Mouse (Mus musculus) hindlimb bud, embryonic 11.5 days (tissue): Measurements from ENCODE around the gene Scn5a.

Experiments used
- DNase-seq: peaks from one replicate; pipeline ENCODE4 v3.0.0-alpha.2; 2012; ENCODE audit warnings: low read depth, low spot score; ENCODE audit errors: extremely low spot score

The Scn5a gene

GRCm38 (mm10) chr9:119578636-119579438, at the start of gene Scn5a:
Gene Scn5a, minus strand, starts transcription at chr9:119579016.
- no peak for DNase-seq

DNA sequence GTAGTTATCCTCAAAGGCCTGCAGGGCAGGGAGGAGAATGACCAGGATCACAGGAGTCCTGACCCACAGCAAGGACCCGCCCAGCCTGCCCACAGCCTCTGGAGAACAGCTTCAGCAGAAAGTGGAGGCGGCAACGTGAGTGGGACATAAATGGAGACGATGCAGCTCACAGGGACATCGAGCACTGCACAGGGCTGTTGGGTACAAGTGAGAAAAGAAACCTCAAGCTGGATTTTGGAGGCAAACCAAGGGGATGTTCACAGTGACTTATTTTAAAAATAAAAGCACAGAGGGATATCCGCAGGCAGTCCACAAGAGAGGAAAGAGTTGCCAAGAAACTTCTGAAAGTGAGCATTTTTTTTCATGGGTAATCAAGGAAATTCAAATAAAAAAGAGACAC, 48.4 kb upstream of the Scn5a start:
- no peak for DNase-seq

DNA sequence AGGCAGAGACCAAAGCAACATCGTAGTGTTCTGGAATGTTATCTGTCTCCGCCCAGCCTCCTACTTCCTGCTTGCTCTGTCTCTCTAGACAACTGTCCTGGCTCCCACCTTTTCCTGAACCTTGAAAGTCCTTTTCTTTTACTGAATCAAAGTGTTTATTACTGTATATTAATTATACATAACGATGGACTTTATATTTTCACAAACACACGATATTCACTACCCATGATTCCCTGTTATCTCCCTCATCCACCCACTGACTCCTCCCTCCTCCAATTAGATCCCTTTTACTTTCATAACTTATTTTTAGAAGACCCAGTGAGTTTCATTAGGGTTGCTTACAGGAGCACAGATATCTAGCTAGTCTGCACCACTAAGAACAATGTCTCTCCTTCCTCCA, 45.3 kb upstream of the Scn5a start:
- no peak for DNase-seq

- no peak for DNase-seq
These were observed 36.0 kb upstream of the Scn5a start for GRCm38 (mm10) chr9:119614798-119615197.

DNA sequence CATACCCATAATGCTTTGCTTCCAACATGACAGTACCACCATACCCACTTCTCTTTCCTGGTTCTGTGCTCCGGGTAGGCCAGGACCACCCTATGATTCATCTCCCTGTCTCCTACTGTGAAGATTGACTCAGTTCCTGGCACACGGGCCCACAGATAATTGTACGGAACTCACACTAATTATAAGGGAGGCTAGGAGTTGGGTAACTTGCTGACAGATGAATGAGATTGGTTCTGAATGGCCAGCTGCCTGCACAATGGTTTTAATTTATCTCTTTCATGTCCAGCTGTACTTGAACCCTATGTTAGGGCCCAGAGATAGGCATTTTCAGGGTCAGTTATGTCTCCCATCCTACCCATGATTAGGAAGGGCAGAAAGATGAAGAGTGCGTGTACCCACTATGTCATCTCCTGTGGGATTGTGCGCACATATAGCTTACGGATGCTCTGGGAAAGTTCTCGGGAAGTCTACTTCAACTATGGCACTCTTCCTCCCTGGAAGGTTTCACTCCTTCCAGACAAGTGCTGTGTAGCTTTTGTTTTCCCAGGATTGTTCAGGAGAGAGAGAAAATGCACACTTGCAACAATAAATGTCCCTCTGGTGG, 31.8 kb upstream of the Scn5a start:
- no peak for DNase-seq

- DNase-seq, result no peak
These were observed 28.1 kb upstream of the Scn5a start for GRCm38 (mm10) chr9:119606906-119607305.

GRCm38 (mm10) chr9:119604607-119605006, 25.8 kb upstream of the Scn5a start:
- DNase-seq, result no peak

DNA sequence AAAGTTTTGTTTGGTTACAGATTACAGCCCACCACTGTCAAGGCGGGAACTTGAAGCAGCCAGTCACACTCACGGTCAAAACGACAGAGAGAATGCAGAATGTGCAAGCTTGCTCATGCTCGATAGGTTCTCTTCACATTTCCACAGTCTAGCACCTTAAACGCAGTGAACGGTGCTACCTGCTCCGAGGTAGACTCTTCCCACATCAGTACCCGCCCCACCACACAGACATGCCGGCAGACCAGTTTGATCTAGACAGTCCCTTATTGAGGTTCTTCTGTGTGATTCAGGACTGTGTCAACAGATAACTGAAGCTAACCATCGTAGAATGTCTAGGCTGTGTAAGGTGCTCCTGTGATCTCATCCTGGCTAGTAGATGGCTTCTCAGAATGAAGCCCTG, 19.7 kb upstream of the Scn5a start:
- DNase-seq, result no peak

DNA sequence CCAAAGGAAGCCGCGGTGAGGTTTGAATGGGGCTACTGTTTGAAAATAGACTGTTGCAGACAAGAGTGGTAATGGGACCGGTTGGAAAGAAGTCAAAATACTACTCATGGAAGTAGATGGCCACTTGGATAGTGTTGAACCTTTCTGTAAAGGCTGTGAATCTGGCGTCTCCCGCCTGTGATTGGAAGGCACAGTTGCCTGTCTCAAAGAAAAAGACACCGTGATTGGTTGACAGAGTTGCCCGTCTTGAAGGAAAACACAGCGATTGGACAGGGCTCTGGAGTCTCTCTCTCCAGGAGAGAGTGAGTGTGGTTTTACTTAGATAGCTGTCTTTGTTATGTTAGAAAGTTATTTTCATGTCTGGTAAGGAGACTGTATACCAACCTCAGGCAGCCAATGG, 18.5 kb upstream of the Scn5a start:
- DNase-seq, result no peak

DNA sequence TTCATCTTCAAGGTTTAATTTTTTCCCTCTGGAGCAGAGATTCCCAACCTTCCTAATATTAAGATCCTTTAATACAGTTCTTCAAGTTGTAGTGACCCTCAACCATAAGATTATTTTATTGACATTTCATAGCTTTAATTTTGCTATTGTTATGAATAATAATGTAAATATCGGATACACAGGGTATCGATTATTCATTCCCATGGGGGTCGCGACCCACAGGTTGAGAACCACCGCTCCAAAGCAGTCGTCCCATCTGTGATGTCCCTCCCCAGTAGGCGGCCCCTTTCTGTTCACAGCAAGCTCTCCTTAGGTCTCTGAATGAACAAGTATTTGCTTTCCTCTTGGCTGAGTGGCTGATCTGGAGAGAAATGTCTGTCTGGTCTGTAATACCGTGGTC, 10.8 kb upstream of the Scn5a start:
- no peak for DNase-seq

GRCm38 (mm10) chr9:119588763-119589449, 10.1 kb upstream of the Scn5a start:
- no peak for DNase-seq

DNA sequence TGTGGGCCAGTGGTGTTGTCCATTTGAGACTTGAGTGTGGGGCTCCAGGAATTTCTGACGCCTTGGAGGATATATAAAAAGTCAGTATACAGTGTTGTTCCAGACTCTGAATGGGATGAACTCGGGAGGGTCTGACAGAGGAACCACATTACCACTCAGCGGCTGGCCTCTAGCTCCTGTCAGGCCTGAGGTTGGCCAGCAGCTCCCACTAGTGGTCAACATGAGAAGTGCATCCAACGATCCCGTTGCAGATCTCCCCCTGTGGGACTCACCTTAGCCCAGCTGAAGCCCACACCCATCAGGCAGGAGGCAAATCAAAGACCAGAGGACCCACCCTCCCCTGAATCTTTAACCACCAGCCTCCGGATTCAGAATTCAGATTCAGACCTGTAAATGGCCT, 1.9 kb upstream of the Scn5a start:
- DNase-seq, result peak; percentile 46

DNA sequence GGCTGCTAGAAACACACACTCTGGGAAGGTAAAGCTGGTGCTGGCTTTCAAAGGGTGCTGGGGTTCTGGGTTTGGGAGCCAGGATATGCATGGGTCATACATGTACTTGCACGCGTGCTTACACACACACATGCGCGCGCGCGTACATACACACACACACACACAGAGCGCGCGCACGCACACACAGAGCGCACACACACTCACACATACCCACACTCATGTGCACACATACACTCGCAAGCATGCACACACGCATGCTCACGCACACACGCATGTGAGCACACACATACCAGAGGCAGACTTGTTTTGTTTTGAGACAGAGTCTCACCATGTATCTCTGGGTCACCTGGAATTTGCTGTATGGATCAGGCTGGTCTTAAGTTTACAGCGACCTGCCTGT, 1.4 kb upstream of the Scn5a start:
- no peak for DNase-seq

GRCm38 (mm10) chr9:119578311-119578635, 543 bp downstream of the Scn5a start:
- no peak for DNase-seq

GRCm38 (mm10) chr9:119576977-119577376, 1.8 kb downstream of the Scn5a start:
- DNase-seq, result no peak

DNA sequence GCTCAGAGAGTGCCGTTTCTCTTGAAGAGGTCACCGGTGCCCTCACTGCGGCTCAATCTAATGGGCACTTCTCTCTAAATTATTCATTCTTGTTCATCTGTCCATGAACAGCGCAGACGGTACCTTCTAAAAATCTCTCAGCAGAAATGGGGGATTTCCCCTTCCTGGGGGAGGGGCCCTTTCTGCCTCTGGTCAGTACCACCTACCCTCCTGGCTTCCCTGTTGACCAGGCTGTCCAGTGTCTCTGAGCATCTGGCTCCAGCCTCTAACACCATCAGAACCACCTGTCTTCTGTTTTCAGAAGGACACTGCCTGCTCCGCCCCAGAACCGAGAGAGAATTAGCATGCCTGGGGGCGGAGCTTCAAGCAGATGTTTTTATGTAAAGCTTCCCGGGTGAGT, 3.1 kb downstream of the Scn5a start:
- no peak for DNase-seq

- no peak for DNase-seq
These were observed 4.5 kb downstream of the Scn5a start for GRCm38 (mm10) chr9:119574366-119574765.

GRCm38 (mm10) chr9:119573009-119573408, 5.8 kb downstream of the Scn5a start:
- DNase-seq, result no peak

DNA sequence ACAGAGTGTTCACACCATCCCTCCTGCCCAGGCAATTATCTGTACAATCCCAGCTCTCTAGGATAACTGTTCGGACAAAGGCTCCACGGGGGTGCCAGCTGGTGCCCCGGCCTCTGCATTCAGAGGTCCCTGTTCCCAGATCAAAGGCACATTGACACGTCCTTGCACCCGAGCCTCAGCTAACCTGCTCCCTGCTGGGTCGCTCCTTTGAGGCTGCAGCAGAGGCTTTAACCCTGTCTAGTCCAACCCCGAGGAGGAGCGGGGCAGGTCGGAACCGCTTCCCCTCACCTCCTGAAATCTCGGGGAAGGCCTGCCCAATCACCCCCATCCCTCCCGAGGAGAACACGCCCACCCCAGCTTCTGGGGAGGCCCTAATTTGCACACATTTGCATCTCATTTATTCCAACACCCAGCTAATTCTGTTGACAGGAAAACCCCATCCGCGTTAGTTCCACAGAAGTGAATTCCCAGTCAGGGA, 7.4 kb downstream of the Scn5a start:
- DNase-seq, result no peak

DNA sequence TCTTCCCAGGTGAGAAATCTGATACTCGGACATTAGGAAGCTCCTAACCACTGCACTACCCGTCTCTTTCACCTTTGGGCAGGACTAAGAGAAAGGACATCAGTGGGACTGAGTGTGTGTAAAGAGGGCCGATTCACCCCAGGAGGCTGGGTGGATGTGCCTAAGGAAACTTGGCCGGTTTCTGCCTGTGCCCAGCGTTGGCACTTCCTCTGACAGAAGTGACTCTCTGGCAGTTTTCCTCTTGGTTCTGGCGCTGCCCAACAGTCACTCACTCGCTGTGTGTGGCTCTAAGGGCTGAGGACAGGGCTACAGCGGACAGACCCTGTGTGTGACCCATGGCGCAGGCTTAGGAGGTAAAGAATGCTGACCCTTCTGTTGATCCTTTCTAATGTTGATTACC, 8.2 kb downstream of the Scn5a start:
- no peak for DNase-seq

GRCm38 (mm10) chr9:119568732-119569131, 10.1 kb downstream of the Scn5a start:
- no peak for DNase-seq

DNA sequence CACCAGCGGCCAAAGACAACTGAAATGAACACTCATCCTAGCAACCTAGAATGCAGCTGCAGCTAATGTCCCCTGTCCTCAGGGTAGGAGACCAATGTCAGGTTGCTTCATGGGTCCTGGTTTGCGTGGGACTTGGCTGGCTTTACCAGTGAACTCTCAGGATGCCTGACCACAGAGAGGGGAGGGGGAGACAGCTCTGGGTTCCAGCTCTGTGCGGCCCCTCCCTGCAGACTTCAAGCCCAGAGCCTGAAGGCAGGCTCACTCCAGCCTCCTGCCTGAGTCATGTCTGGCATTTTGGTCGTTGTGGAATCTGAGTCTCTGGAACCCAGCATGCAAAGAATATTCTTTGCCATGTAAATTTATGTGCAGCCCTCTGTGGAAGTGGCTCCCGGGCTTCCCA, 11.0 kb downstream of the Scn5a start:
- no peak for DNase-seq
